Mouse (Mus musculus) heart, postnatal 14 days (tissue): ENCODE results near the gene E130218I03Rik. TPM values are rescaled to one million over a fixed set of nuclear protein-coding genes. Genes with fewer than 3 reads are reported as not detected.

Experiments used
- DNase-seq, 2 experiments: peaks; one replicate each; pipeline ENCODE4 v3.0.0; 2021 to 2022
- intact Hi-C: fragments of 180-260 bp; cut with DNase I; formaldehyde crosslinking; loops from one replicate; pipeline ENCODE4 v1.15.1; 2025
- long read RNA-seq, 2 experiments: library from polyadenylated mRNA; stranded (forward); transcript quantifications; one replicate each; pipeline ENCODE4 v2.0.0; 2021
- total RNA-seq, 2 experiments: library from RNA; stranded (reverse); gene quantifications; 2 replicates each; pipeline ENCODE4 v1.2.3; 2021

The E130218I03Rik gene
- not detected for total RNA-seq
- long read RNA-seq, experiment 1, result 0 reads
- long read RNA-seq, experiment 2, result 0 reads

- intact Hi-C loops, result no loop called here
- no peak for DNase-seq
Observed at GRCm38 (mm10) chr4:134243516-134244250, at the start of gene E130218I03Rik. TSS of gene E130218I03Rik (plus strand) at chr4:134243662.

- no peak for DNase-seq
- intact Hi-C loops, result no loop called here
Observed at GRCm38 (mm10) chr4:134199371-134199770, 44.1 kb upstream of the E130218I03Rik start.

- no peak for DNase-seq
- intact Hi-C loops, result no loop called here
Observed at GRCm38 (mm10) chr4:134202904-134203303, 40.6 kb upstream of the E130218I03Rik start, which contains the start of gene Gm7534. TSS of gene Gm7534 (minus strand) at chr4:134203004.

GRCm38 (mm10) chr4:134203340-134203896 lies 40.0 kb upstream of the E130218I03Rik start:
- intact Hi-C loops, result no loop called here
- DNase-seq, result no peak

DNA sequence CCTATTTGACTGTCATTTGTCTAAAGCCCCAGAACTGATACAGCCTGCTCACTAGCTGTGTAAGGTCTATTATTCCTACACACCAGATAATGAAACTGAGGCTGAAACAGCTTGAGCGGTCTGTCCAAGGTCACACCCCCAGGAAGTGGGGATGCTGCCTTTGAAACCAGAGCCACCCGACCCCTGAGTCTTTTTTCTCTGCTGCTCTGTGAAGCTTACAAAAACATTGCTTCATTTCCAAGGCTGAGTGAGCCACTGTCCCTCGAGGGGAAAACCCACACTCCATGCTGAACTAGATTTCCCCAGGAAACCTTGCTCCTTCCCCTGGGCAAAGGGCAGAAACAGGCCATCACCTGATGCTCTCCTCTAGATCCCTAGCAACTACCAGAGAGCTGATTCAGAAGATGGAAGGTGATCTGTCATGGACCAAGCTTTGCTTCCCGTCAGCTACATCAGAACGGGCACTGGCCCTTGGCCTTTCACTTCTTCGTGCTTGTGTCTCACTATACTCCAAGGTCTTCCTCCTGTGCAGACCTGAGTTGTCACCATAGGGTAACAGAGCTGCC lies 36.9 kb upstream of the E130218I03Rik start:
- intact Hi-C loops, result no loop called here
- DNase-seq, result no peak

GRCm38 (mm10) chr4:134222793-134223600 lies 20.5 kb upstream of the E130218I03Rik start:
- intact Hi-C loops, result no loop called here
- DNase-seq, result no peak

- DNase-seq, result no peak
- intact Hi-C loops, result no loop called here
Observed at GRCm38 (mm10) chr4:134227194-134227593, 16.3 kb upstream of the E130218I03Rik start, which contains the start of gene Catsper4. TSS of gene Catsper4 (minus strand) at chr4:134227383.

DNA sequence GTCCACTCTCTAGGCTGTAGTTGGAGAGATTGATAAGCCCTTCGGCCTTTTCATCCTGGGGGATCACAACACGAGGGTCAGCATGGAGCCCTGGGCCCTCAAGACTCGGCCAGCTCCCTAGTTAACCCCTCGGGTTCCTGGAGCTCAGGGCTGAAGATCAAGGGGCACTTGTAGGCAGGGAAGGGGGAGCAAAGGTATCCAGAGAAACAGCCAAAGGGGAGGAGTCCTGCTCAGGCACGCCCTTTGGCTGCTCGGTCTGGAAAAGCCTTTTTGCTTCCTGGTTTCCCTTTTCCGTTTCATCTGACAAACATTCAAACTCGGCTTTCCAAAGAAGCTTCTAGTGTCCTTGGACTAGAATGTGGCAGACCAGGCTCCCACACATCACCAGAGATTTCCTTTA lies 13.0 kb upstream of the E130218I03Rik start:
- intact Hi-C loops, result no loop called here
- no peak for DNase-seq

- peak in 1 of 2 experiments; percentile 29 for DNase-seq
- intact Hi-C loops, result no loop called here
Observed at GRCm38 (mm10) chr4:134234876-134235275, 8.6 kb upstream of the E130218I03Rik start.

- DNase-seq, result no peak
Observed at GRCm38 (mm10) chr4:134237582-134238278, 5.7 kb upstream of the E130218I03Rik start.

DNA sequence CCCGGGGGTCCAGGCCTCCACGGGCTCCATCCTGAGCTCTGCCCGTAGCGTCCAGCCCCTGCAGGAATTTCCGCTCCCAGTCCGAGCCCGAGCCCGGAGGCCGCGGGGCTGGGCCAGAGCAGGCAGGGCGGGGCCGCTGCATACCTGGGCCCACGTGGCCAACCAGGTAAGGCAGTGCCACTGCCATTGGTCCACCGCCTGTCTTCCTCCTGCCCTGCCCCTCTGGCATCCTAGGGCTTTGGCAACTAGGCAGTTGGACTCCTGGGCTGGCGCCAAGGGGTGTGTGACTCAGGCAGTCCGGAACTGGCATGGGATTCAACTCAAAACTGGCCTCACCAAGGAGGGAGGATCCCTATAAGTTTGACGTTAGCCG lies 5.2 kb upstream of the E130218I03Rik start, which contains the start of gene Cnksr1:
Gene Cnksr1 (minus strand): TSS at position 121 of the 373 bp plus-strand sequence.
- intact Hi-C loops, result no loop called here
- peak; percentile 73 to 82 for DNase-seq

More at GRCm38 (mm10) chr4:134237582-134238278, 5.7 kb upstream of the E130218I03Rik start:
- intact Hi-C loops, result no loop called here

GRCm38 (mm10) chr4:134238686-134239085 lies 4.8 kb upstream of the E130218I03Rik start:
- no peak for DNase-seq
- intact Hi-C loops, result no loop called here

- intact Hi-C loops, result no loop called here
- DNase-seq, result peak; percentile 96 to 98
Observed at GRCm38 (mm10) chr4:134245148-134245843, 1.8 kb downstream of the E130218I03Rik start, which contains the start of gene Zfp593. TSS of gene Zfp593 (minus strand) at chr4:134245592.

DNA sequence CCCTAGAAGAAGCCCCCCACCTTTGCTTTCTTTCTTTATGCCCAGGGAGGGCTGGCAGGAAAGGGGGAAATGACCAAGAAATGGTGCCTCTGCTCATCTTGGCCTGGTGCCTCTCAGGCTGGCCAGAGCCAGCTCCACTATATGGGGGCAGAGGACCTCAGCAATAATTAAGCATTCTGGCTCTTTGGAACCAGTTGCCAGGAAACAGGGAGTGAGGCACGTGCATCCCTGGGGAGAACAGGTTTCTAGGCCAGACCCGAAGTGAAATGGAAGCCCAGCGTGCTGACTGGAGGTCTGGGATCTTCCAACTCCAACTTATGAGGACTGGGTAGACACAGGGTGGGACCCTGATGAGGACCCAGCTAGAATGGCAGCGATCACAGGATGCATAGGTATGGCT lies 2.8 kb downstream of the E130218I03Rik start:
- intact Hi-C loops, result loop anchor here (2.0 kb wide), 1 partner anchor 59 kb away; the partner anchor contains the start of gene Cep85
- DNase-seq, result no peak

GRCm38 (mm10) chr4:134246719-134247258 lies 3.3 kb downstream of the E130218I03Rik start, which contains the start of gene Gm30191:
TSS of gene Gm30191 (plus strand) at chr4:134246935.
- DNase-seq, result no peak
- intact Hi-C loops, result loop anchor here (2.0 kb wide), 1 partner anchor 60 kb away; the partner anchor contains the start of gene Cep85

GRCm38 (mm10) chr4:134249651-134250050 lies 6.2 kb downstream of the E130218I03Rik start:
- DNase-seq, result peak; percentile 89 to 92
- intact Hi-C loops, result loop anchor here (2.0 to 10.0 kb wide), 3 partner anchors 19 to 225 kb away; no protein-coding TSS in a partner anchor

DNA sequence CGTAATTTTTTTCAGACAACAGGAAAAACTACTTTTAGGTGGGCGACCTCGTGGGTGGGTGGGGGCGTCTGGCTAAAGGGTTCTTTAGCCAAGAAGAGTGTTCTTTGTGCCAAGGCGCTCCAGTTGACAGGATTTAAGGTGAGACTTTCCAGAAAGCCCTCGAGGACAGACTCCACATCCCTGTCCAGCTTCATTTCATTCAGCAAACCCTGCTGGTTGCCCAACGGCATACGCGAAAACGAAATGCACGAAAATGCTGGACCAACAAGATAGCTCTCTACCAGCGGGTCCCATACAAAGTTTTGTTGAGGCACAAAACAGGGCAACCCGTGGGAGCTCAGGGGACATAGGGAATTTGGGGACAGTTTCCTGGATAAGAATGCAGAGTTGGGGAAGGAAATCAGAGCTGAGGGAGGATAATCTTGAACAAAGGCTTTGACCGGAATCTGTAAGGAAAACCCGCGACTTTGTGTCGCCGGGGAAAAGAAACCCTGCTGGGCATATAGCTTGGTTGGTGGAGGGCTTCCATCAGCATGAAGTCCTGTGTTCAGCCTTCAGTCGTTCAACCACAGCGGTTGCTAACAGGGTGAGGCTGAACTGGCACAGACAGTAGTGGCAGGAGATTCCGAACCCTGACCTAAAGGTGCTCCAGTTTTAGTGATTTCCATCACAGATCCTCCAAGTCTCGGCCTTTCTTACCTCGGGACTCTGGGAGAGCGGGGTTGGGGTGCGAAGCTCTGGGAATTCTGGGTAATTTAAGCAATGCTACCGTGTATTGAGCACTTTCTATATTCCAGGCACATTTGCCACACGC lies 6.9 kb downstream of the E130218I03Rik start:
- intact Hi-C loops, result loop anchor here (10.0 kb wide), 1 partner anchor 224 kb away; no protein-coding TSS in a partner anchor
- no peak for DNase-seq

DNA sequence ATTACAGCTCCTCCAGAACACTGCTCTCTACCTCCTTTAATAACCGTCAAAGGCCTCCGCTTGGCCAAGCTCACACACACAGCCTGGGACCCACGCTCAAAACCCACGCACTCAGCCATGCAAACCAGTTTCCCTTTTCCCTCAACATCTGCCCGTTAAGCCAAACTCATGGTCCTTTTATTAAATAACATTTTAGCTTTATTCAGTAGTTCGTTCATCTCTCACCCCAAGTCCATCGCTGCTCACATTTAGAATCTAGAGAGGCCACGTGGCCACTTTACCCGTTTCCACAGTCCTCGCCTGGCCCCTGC lies 7.4 kb downstream of the E130218I03Rik start:
- no peak for DNase-seq
- intact Hi-C loops, result loop anchor here (10.0 kb wide), 1 partner anchor 224 kb away; no protein-coding TSS in a partner anchor
